In the genomic region with DNA sequence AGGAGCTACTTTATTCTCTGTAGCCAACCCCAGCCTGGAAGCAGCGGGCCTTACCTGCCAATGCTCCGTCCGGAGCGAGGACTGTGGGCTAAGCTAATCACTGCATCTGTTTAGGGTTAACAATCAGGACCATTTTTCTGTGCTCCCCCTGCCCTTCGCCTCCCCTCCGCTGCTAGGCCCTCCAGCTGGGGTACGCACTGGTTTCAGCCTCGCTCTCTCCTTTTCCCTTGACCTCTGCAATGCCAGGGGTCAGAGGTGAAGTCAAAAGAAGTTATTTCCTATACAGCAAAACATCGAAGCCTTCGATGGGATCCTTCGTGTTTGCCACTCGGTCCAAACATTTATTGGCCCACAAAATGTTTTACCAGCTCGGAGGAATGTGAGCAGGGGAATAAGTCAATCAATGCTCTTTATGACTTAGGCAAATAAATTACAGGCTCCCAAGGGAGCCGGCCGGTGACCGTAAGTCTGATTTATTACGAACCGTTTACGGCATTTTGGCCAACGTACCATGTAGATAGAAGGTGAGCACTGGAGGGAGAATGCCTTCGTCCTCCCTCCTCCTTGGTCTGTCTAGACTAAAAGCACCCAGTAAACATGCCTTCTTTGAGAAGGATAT, we compare ENCODE assay signal across 21 mouse cellular contexts.
DNase-seq lines count a peak whose midpoint lies in the region; ATAC-seq and TF ChIP-seq lines count a peak whose summit lies in the region.
"Had no signal": no experiment of that assay in that cellular context is flagged by ENCODE, and none has a peak within 500 bp of the region (broad histone marks: within the 10 kb centered on the region; RNA-seq: fewer than 3 reads in every experiment).

No protein-coding gene starts in this region.

- no peak for ATAC-seq in forebrain, embryonic 16.5 days
- no peak for ATAC-seq in limb, embryonic 12.5 days (ENCODE audit: insufficient number of reproducible peaks, insufficient read depth, low FRiP score, low TSS enrichment, low read depth)
- ATAC-seq in stomach, postnatal 0 days (ENCODE audit: low FRiP score, low TSS enrichment) = no peak
- ATAC-seq: CD4-positive, CD25-positive, alpha-beta regulatory T cell, adult 4 months; forebrain, embryonic 14.5 days; liver, embryonic 12.5 days; midbrain, embryonic 16.5 days had no signal

- TF ChIP-seq CTCF in testis, adult 2 months (IDR thresholded peaks at IDR 0.05; ENCODE audit: control insufficient read depth, insufficient read depth, insufficient replicate concordance, low read depth, low read length) = no peak
- no peak for TF ChIP-seq CTCF in stomach, postnatal 0 days (IDR thresholded peaks at IDR 0.05; ENCODE audit: low read depth)

- H3K4me2 ChIP-seq in forebrain, embryonic 16.5 days (ENCODE audit: low read length) = no peak overlapping the region
- peak overlapping the region; percentile 42 for H3K4me2 ChIP-seq in limb, embryonic 12.5 days
- peak overlapping the region; percentile 26; the same call in 1 of the 2 replicates for H3K4me2 ChIP-seq in stomach, postnatal 0 days (replicated peaks; ENCODE audit: low read depth)
- H3K4me2 ChIP-seq: hindbrain, embryonic 15.5 days; liver, embryonic 12.5 days had no signal

- WGBS in forebrain, embryonic 10.5 days = 75% methylated on average over 21 of the region's 21 CpGs
- 87% methylated on average over 21 of the region's 21 CpGs for WGBS in forebrain, embryonic 16.5 days
- 13% methylated on average over 21 of the region's 21 CpGs for WGBS in limb, embryonic 12.5 days
- 72% methylated on average over 21 of the region's 21 CpGs for WGBS in stomach, postnatal 0 days

- no peak overlapping the region for H3K4me3 ChIP-seq in forebrain, embryonic 10.5 days
- no peak overlapping the region for H3K4me3 ChIP-seq in forebrain, embryonic 16.5 days (replicated peaks; ENCODE audit: low read length)
- H3K4me3 ChIP-seq in testis, adult 2 months (ENCODE audit: control insufficient read depth, low read depth, low read length) = peak overlapping the region; percentile 79
- H3K4me3 ChIP-seq in limb, embryonic 12.5 days (replicated peaks) = no peak overlapping the region
- H3K4me3 ChIP-seq in stomach, postnatal 0 days (ENCODE audit: low read depth, low read length) = no peak overlapping the region
- H3K4me3 ChIP-seq: gastrocnemius, adult 2 months; hindbrain, embryonic 15.5 days; liver, embryonic 12.5 days; megakaryocyte, embryonic 14.5 days had no signal

- no peak for TF ChIP-seq EP300 in stomach, postnatal 0 days (optimal IDR thresholded peaks at IDR 0.05)

- peaks cover 93% of the 10 kb centered on the region for H3K36me3 ChIP-seq in forebrain, embryonic 10.5 days (replicated peaks)
- H3K36me3 ChIP-seq in forebrain, embryonic 16.5 days (ENCODE audit: control insufficient read depth, insufficient read depth) = no peaks in the 10 kb centered on the region
- no peaks in the 10 kb centered on the region for H3K36me3 ChIP-seq in testis, adult 2 months (ENCODE audit: control insufficient read depth, insufficient read depth, low read length)
- H3K36me3 ChIP-seq in limb, embryonic 12.5 days = peaks cover 15% of the 10 kb centered on the region; the same call in 1 of the 2 replicates
- no peaks in the 10 kb centered on the region for H3K36me3 ChIP-seq in stomach, postnatal 0 days (ENCODE audit: control insufficient read depth, insufficient read depth, low read length)
- H3K36me3 ChIP-seq: G1E; hindbrain, embryonic 15.5 days had no signal

- no peak for DNase-seq in forebrain, embryonic 10.5 days (ENCODE audit: extremely low spot score, low spot score)
- no peak for DNase-seq in testis, postnatal 10 days (ENCODE audit: low spot score)
- no peak for DNase-seq in stomach, postnatal 0 days (ENCODE audit: low spot score)
- DNase-seq in retina, postnatal 1 day = no peak
- DNase-seq in natural killer cell, adult 2 months (ENCODE audit: low spot score in 2 of 2) = no peak
- DNase-seq: adrenal gland, postnatal 36 days; cerebellum, adult 8-10 months; gastrocnemius, adult 2 months; heart, postnatal 10 days; kidney, postnatal 36 days; thymus, adult 18-20 months had no signal

- no peaks in the 10 kb centered on the region for H3K9me3 ChIP-seq in forebrain, embryonic 10.5 days
- no peaks in the 10 kb centered on the region for H3K9me3 ChIP-seq in forebrain, embryonic 16.5 days (ENCODE audit: control insufficient read depth, low read length)
- H3K9me3 ChIP-seq in limb, embryonic 12.5 days = no peaks in the 10 kb centered on the region
- H3K9me3 ChIP-seq in stomach, postnatal 0 days (ENCODE audit: control insufficient read depth, low read length) = no peaks in the 10 kb centered on the region
- H3K9me3 ChIP-seq: hindbrain, embryonic 15.5 days; liver, embryonic 12.5 days had no signal

- no peaks in the 10 kb centered on the region for H3K27me3 ChIP-seq in forebrain, embryonic 10.5 days (ENCODE audit: poor library complexity, severe bottlenecking)
- H3K27me3 ChIP-seq in forebrain, embryonic 16.5 days (replicated peaks; ENCODE audit: control insufficient read depth, insufficient read depth, low read length) = no peaks in the 10 kb centered on the region
- no peaks in the 10 kb centered on the region for H3K27me3 ChIP-seq in testis, adult 2 months (ENCODE audit: control insufficient read depth, insufficient read depth, low read length)
- no peaks in the 10 kb centered on the region for H3K27me3 ChIP-seq in limb, embryonic 12.5 days
- H3K27me3 ChIP-seq in stomach, postnatal 0 days (ENCODE audit: control insufficient read depth, insufficient read depth, low read length) = no peaks in the 10 kb centered on the region
- H3K27me3 ChIP-seq: hindbrain, embryonic 15.5 days; liver, embryonic 12.5 days; megakaryocyte, embryonic 14.5 days had no signal

- no peak for TF ChIP-seq POLR2A in testis, adult 2 months (IDR thresholded peaks at IDR 0.05; ENCODE audit: control insufficient read depth, low read depth, low read length)

- H3K27ac ChIP-seq in forebrain, embryonic 10.5 days = peak overlapping the region; percentile 36; the same call in 1 of the 2 replicates
- H3K27ac ChIP-seq in forebrain, embryonic 16.5 days (ENCODE audit: low read length) = no peak overlapping the region
- peak overlapping the region; percentile 58; the same call in 1 of the 2 replicates for H3K27ac ChIP-seq in testis, adult 2 months (ENCODE audit: control insufficient read depth, insufficient read depth, low read depth, low read length)
- H3K27ac ChIP-seq in limb, embryonic 12.5 days = peak overlapping the region; percentile 59; the same call in 1 of the 2 replicates
- no peak overlapping the region for H3K27ac ChIP-seq in stomach, postnatal 0 days (replicated peaks)
- H3K27ac ChIP-seq: gastrocnemius, adult 2 months; hindbrain, embryonic 15.5 days; liver, embryonic 12.5 days had no signal

- no peak overlapping the region for H3K9ac ChIP-seq in forebrain, embryonic 16.5 days (replicated peaks; ENCODE audit: low read depth, low read length)
- H3K9ac ChIP-seq in limb, embryonic 12.5 days (replicated peaks) = no peak overlapping the region
- no peak overlapping the region for H3K9ac ChIP-seq in stomach, postnatal 0 days (ENCODE audit: low read length)
- H3K9ac ChIP-seq: hindbrain, embryonic 15.5 days; liver, embryonic 12.5 days had no signal

- H3K4me1 ChIP-seq in forebrain, embryonic 10.5 days = peaks cover 51% of the 10 kb centered on the region
- H3K4me1 ChIP-seq in forebrain, embryonic 16.5 days (replicated peaks; ENCODE audit: control insufficient read depth, insufficient read depth, low read length) = peaks cover 9% of the 10 kb centered on the region
- H3K4me1 ChIP-seq in testis, adult 2 months (ENCODE audit: control insufficient read depth, insufficient read depth, low read length) = peaks cover 5% of the 10 kb centered on the region
- H3K4me1 ChIP-seq in limb, embryonic 12.5 days (replicated peaks) = peaks cover 70% of the 10 kb centered on the region
- H3K4me1 ChIP-seq in stomach, postnatal 0 days (replicated peaks; ENCODE audit: control insufficient read depth, insufficient read depth) = no peaks in the 10 kb centered on the region

Comparison
In these comparisons a context has a peak if more than half of its experiments do, and no peak if none do; other contexts are left out.
1. H3K27ac ChIP-seq: peak in forebrain, embryonic 10.5 days (single experiment), testis, adult 2 months (single experiment) and limb, embryonic 12.5 days (single experiment); none in forebrain, embryonic 16.5 days (single experiment) and stomach, postnatal 0 days (single experiment).